Mouse (Mus musculus) spleen, adult 12 weeks (tissue): ENCODE data around the gene Daxx.
A peak's percentile ranks its signal among the peaks of the same experiment; 100 is the strongest.
"Not testable (repeated sequence)": the region's sequence is repeated elsewhere in the genome, so short reads cannot be mapped to it uniquely, and the experiment has no call there.

Experiments used
- DNase-seq: peaks from one replicate; pipeline ENCODE4 v3.0.0; 2022; ENCODE audit warnings: low spot score

The Daxx gene

GRCm38 (mm10) chr17:33909077-33909868 lies at the start of gene Daxx:
Gene Daxx, plus strand, starts transcription at chr17:33909414.
- DNase-seq: peak; percentile 95

- peak; percentile 50 for DNase-seq
Observed at GRCm38 (mm10) chr17:33865330-33866030, 43.7 kb upstream of the Daxx start.

- DNase-seq: not testable (repeated sequence)
Observed at GRCm38 (mm10) chr17:33873537-33873936, 35.7 kb upstream of the Daxx start, which contains the start of gene Gm7029. Gene Gm7029, plus strand, starts transcription at chr17:33873837.

- no peak for DNase-seq
Observed at GRCm38 (mm10) chr17:33874411-33874810, 34.8 kb upstream of the Daxx start.

- DNase-seq: not testable (repeated sequence)
Observed at GRCm38 (mm10) chr17:33875797-33876196, 33.4 kb upstream of the Daxx start.

GRCm38 (mm10) chr17:33884320-33884719 lies 24.9 kb upstream of the Daxx start:
- DNase-seq: not testable (repeated sequence)

GRCm38 (mm10) chr17:33887802-33888201 lies 21.4 kb upstream of the Daxx start:
- not testable (repeated sequence) for DNase-seq

- not testable (repeated sequence) for DNase-seq
Observed at GRCm38 (mm10) chr17:33888230-33888629, 21.0 kb upstream of the Daxx start.

- not testable (repeated sequence) for DNase-seq
Observed at GRCm38 (mm10) chr17:33889941-33890532, 19.2 kb upstream of the Daxx start.

- peak; percentile 99 for DNase-seq
Observed at GRCm38 (mm10) chr17:33890533-33891059, 18.6 kb upstream of the Daxx start, which contains the start of gene Kifc1. Gene Kifc1, minus strand, starts transcription at chr17:33890661.

GRCm38 (mm10) chr17:33891357-33891756 lies 17.9 kb upstream of the Daxx start:
- no peak for DNase-seq

GRCm38 (mm10) chr17:33891892-33892291 lies 17.3 kb upstream of the Daxx start:
- not testable (repeated sequence) for DNase-seq

GRCm38 (mm10) chr17:33892429-33892828 lies 16.8 kb upstream of the Daxx start:
- DNase-seq: no peak

GRCm38 (mm10) chr17:33893011-33893410 lies 16.2 kb upstream of the Daxx start:
- DNase-seq: not testable (repeated sequence)

GRCm38 (mm10) chr17:33897114-33897794 lies 12.0 kb upstream of the Daxx start:
- DNase-seq: no peak

GRCm38 (mm10) chr17:33898193-33898592 lies 11.0 kb upstream of the Daxx start:
- not testable (repeated sequence) for DNase-seq

- no peak for DNase-seq
Observed at GRCm38 (mm10) chr17:33899642-33900041, 9.6 kb upstream of the Daxx start.

GRCm38 (mm10) chr17:33900281-33900988 lies 8.8 kb upstream of the Daxx start:
- DNase-seq: no peak

GRCm38 (mm10) chr17:33900989-33901314 lies 8.3 kb upstream of the Daxx start:
- DNase-seq: no peak

- DNase-seq: no peak
Observed at GRCm38 (mm10) chr17:33901653-33902052, 7.6 kb upstream of the Daxx start.

- DNase-seq: no peak
Observed at GRCm38 (mm10) chr17:33902079-33902478, 7.1 kb upstream of the Daxx start.
